Mouse (Mus musculus) myocyte (in vitro differentiated cells): ENCODE data around the gene Tmem45b.

Experiments
- MAX ChIP-seq: IDR thresholded peaks from one replicate; pipeline ENCODE4 v1.6.1; 2011; ENCODE audit warnings: low read depth, mild to moderate bottlenecking, control low read depth
- MYOG ChIP-seq, 3 experiments: IDR thresholded peaks; one replicate each; pipeline ENCODE4 v1.6.1; 2011; ENCODE audit warnings: control low read depth in 2 of 3, low read depth in 2 of 3, mild to moderate bottlenecking in 2 of 3; ENCODE audit not compliant: insufficient read length in 2 of 3, control insufficient read depth in 1 of 3, insufficient read depth in 1 of 3
- POLR2A ChIP-seq: IDR thresholded peaks from one replicate; pipeline ENCODE4 v1.6.1; 2011; ENCODE audit warnings: low read depth, mild to moderate bottlenecking, control low read depth, moderate library complexity; ENCODE audit not compliant: insufficient read length
- REST ChIP-seq: IDR thresholded peaks from one replicate; pipeline ENCODE4 v1.6.1; 2011; ENCODE audit warnings: mild to moderate bottlenecking, control low read depth, moderate library complexity; ENCODE audit not compliant: insufficient read depth, insufficient read length
- SRF ChIP-seq: IDR thresholded peaks from one replicate; pipeline ENCODE4 v1.6.1; 2011; ENCODE audit warnings: low read depth; ENCODE audit not compliant: control insufficient read depth, insufficient read length
- TCF12 ChIP-seq: IDR thresholded peaks from one replicate; pipeline ENCODE4 v1.6.1; 2011; ENCODE audit warnings: mild to moderate bottlenecking, control low read depth; ENCODE audit not compliant: poor library complexity, insufficient read depth, severe bottlenecking
- USF1 ChIP-seq: IDR thresholded peaks from one replicate; pipeline ENCODE4 v1.6.1; 2011; ENCODE audit warnings: low read depth, mild to moderate bottlenecking, control low read depth, moderate library complexity

GRCm38 (mm10) chr9:31384786-31385499 is 79.3 kb downstream of the Tmem45b start:
- TF ChIP-seq MAX: no peak
- TF ChIP-seq POLR2A: no peak
- TF ChIP-seq REST: no peak
- no peak for TF ChIP-seq USF1
- no peak for TF ChIP-seq SRF
- TF ChIP-seq TCF12: no peak
- no peak for TF ChIP-seq MYOG (IDR thresholded peaks at IDR 0.05; ENCODE audit: control insufficient read depth in 1 of 3, insufficient read depth in 1 of 3, insufficient read length in 2 of 3, low read depth in 2 of 3)
